Mouse (Mus musculus) limb, embryonic 15.5 days (tissue): ENCODE results near the gene Isl1. TPM values are rescaled to one million over a fixed set of nuclear protein-coding genes. Genes with fewer than 3 reads are reported as not detected.

Source experiments
- ATAC-seq: fragments of 200-750 bp; cut with Nextera tagmentation; 2 replicates; pipeline ENCODE4 v1.8.0; 2017; ENCODE audit warnings: low read depth, moderate TSS enrichment; ENCODE audit not compliant: insufficient number of reproducible peaks, low FRiP score, low TSS enrichment
- H3K27ac ChIP-seq: fragments of 300-500 bp; sonication (generic); 2 replicates; pipeline ENCODE4 v1.5.1; 2015; ENCODE audit warnings: moderate library complexity, mild to moderate bottlenecking, inconsistent platforms
- H3K27me3 ChIP-seq: fragments of 300-500 bp; sonication (generic); 2 replicates; pipeline ENCODE4 v1.6.1; 2015; ENCODE audit warnings: inconsistent platforms
- H3K36me3 ChIP-seq: fragments of 300-500 bp; sonication (generic); 2 replicates; pipeline ENCODE4 v1.6.1; 2015; ENCODE audit warnings: inconsistent platforms
- H3K4me1 ChIP-seq: fragments of 300-500 bp; sonication (generic); 2 replicates; pipeline ENCODE4 v1.6.1; 2015; ENCODE audit warnings: inconsistent platforms
- H3K4me2 ChIP-seq: fragments of 300-500 bp; sonication (generic); 2 replicates; pipeline ENCODE4 v1.6.1; 2015; ENCODE audit warnings: mild to moderate bottlenecking, inconsistent platforms
- H3K4me3 ChIP-seq: fragments of 300-500 bp; sonication (generic); 2 replicates; pipeline ENCODE4 v1.5.1; 2015; ENCODE audit warnings: mild to moderate bottlenecking, inconsistent platforms
- H3K9ac ChIP-seq: fragments of 300-500 bp; sonication (generic); 2 replicates; pipeline ENCODE4 v1.6.1; 2015; ENCODE audit warnings: inconsistent platforms
- H3K9me3 ChIP-seq: fragments of 300-500 bp; sonication (generic); 2 replicates; pipeline ENCODE4 v1.6.1; 2016; ENCODE audit warnings: inconsistent platforms
- WGBS: fragments of 180-500 bp; shearing (Covaris S2); methylation state at CpG from one replicate; pipeline ENCODE4 v1.1.7; 2015; 5-methylcytosine and 5-hydroxymethylcytosine counted together
- polyA plus RNA-seq: library from polyadenylated mRNA; unstranded; fragments of >200 nt; fragmentation: Nextera tagmentation; extraction: Ambion mirVana; gene quantifications from 2 replicates; pipeline ENCODE4 v1.2.1, GENCODE M21; 2015

Isl1 gene
- 1.1 and 1.5 TPM in 2 replicates for polyA plus RNA-seq

- no peaks in the 10 kb centered on the region for H3K9me3 ChIP-seq
- H3K4me3 ChIP-seq, result peak within 1 kb of the TSS; percentile 60
- peak; percentile 92 for ATAC-seq
- H3K27me3 ChIP-seq, result peaks cover 87% of the 10 kb centered on the region
- no peaks in the 10 kb centered on the region for H3K36me3 ChIP-seq
- under 1% methylated on average over 75 of the region's 82 CpGs for WGBS
- H3K9ac ChIP-seq, result no peak within 1 kb of the TSS
- H3K27ac ChIP-seq, result no peak within 1 kb of the TSS
- H3K4me1 ChIP-seq, result peaks cover 18% of the 10 kb centered on the region
- H3K4me2 ChIP-seq, result peak within 1 kb of the TSS; percentile 98
Observed at GRCm38 (mm10) chr13:116309584-116310462, at the start of gene Isl1. TSS of gene Isl1 (minus strand) at chr13:116309689.

- Histone ChIP-seq H3K9ac (no peak overlapping the region), H3K27ac (no peak overlapping the region), H3K27me3 (no peaks in the 10 kb centered on the region), H3K4me3 (no peak overlapping the region), H3K4me1 (no peaks in the 10 kb centered on the region), H3K4me2 (no peak overlapping the region), H3K36me3 (no peaks in the 10 kb centered on the region), H3K9me3 (no peaks in the 10 kb centered on the region)
- no peak for ATAC-seq
- 81% methylated on average over 3 of the region's 3 CpGs for WGBS
Observed at GRCm38 (mm10) chr13:116335763-116336162, 26.3 kb upstream of the Isl1 start.

GRCm38 (mm10) chr13:116313636-116314530 is 4.4 kb upstream of the Isl1 start:
- H3K27me3 ChIP-seq, result peaks cover 61% of the 10 kb centered on the region
- no peak overlapping the region for H3K27ac ChIP-seq
- peaks cover 18% of the 10 kb centered on the region for H3K4me1 ChIP-seq
- no peak overlapping the region for H3K4me2 ChIP-seq
- no peaks in the 10 kb centered on the region for H3K36me3 ChIP-seq
- 2% methylated on average over 28 of the region's 28 CpGs for WGBS
- H3K4me3 ChIP-seq, result no peak overlapping the region
- no peak for ATAC-seq
- H3K9me3 ChIP-seq, result no peaks in the 10 kb centered on the region
- H3K9ac ChIP-seq, result no peak overlapping the region

GRCm38 (mm10) chr13:116311871-116312720 is 2.6 kb upstream of the Isl1 start:
- Histone ChIP-seq H3K9ac (no peak overlapping the region), H3K36me3 (no peaks in the 10 kb centered on the region), H3K9me3 (no peaks in the 10 kb centered on the region), H3K4me2 (no peak overlapping the region), H3K27me3 (peaks cover 75% of the 10 kb centered on the region), H3K27ac (no peak overlapping the region), H3K4me3 (no peak overlapping the region), H3K4me1 (peaks cover 18% of the 10 kb centered on the region)
- no peak for ATAC-seq
- WGBS, result 15% methylated on average over 13 of the region's 13 CpGs

- 32% methylated on average over 4 of the region's 4 CpGs for WGBS
- no peak overlapping the region for H3K4me2 ChIP-seq
- H3K4me3 ChIP-seq, result no peak overlapping the region
- no peaks in the 10 kb centered on the region for H3K9me3 ChIP-seq
- no peak for ATAC-seq
- H3K27ac ChIP-seq, result no peak overlapping the region
- peaks cover 85% of the 10 kb centered on the region for H3K27me3 ChIP-seq
- H3K4me1 ChIP-seq, result peaks cover 18% of the 10 kb centered on the region
- H3K9ac ChIP-seq, result no peak overlapping the region
- no peaks in the 10 kb centered on the region for H3K36me3 ChIP-seq
Observed at GRCm38 (mm10) chr13:116311011-116311410, 1.5 kb upstream of the Isl1 start.

- peak overlapping the region; percentile 98 for H3K4me2 ChIP-seq
- peak overlapping the region; percentile 60 for H3K4me3 ChIP-seq
- H3K36me3 ChIP-seq, result no peaks in the 10 kb centered on the region
- H3K27ac ChIP-seq, result no peak overlapping the region
- peaks cover 85% of the 10 kb centered on the region for H3K27me3 ChIP-seq
- WGBS, result under 1% methylated on average over 9 of the region's 9 CpGs
- H3K9ac ChIP-seq, result no peak overlapping the region
- ATAC-seq, result no peak
- peaks cover 18% of the 10 kb centered on the region for H3K4me1 ChIP-seq
- H3K9me3 ChIP-seq, result no peaks in the 10 kb centered on the region
Observed at GRCm38 (mm10) chr13:116310463-116310765, 925 bp upstream of the Isl1 start.

GRCm38 (mm10) chr13:116308933-116309583 is 431 bp downstream of the Isl1 start:
- Histone ChIP-seq H3K4me3 (peak overlapping the region; percentile 60), H3K4me2 (peak overlapping the region; percentile 98), H3K27ac (no peak overlapping the region), H3K27me3 (peaks cover 85% of the 10 kb centered on the region), H3K36me3 (no peaks in the 10 kb centered on the region), H3K9me3 (no peaks in the 10 kb centered on the region), H3K4me1 (peaks cover 18% of the 10 kb centered on the region), H3K9ac (no peak overlapping the region)
- under 1% methylated on average over 18 of the region's 18 CpGs for WGBS
- peak; percentile 20; the same call in 1 of the 2 replicates for ATAC-seq

GRCm38 (mm10) chr13:116308121-116308932 is 1.2 kb downstream of the Isl1 start:
- no peak overlapping the region for H3K4me3 ChIP-seq
- H3K36me3 ChIP-seq, result no peaks in the 10 kb centered on the region
- no peaks in the 10 kb centered on the region for H3K9me3 ChIP-seq
- H3K27me3 ChIP-seq, result peaks cover 86% of the 10 kb centered on the region
- H3K4me2 ChIP-seq, result 0 out of 2 replicates have a peak overlapping the region, but pooled peaks have one; percentile 98
- H3K27ac ChIP-seq, result no peak overlapping the region
- peaks cover 14% of the 10 kb centered on the region for H3K4me1 ChIP-seq
- no peak overlapping the region for H3K9ac ChIP-seq
- ATAC-seq, result no peak
- WGBS, result 1% methylated on average over 20 of the region's 20 CpGs

GRCm38 (mm10) chr13:116306591-116306990 is 2.9 kb downstream of the Isl1 start:
- ATAC-seq, result no peak
- WGBS, result 19% methylated on average over 6 of the region's 6 CpGs
- no peak overlapping the region for H3K9ac ChIP-seq
- no peaks in the 10 kb centered on the region for H3K9me3 ChIP-seq
- no peak overlapping the region for H3K27ac ChIP-seq
- H3K4me3 ChIP-seq, result no peak overlapping the region
- peaks cover 90% of the 10 kb centered on the region for H3K27me3 ChIP-seq
- H3K4me2 ChIP-seq, result no peak overlapping the region
- H3K36me3 ChIP-seq, result no peaks in the 10 kb centered on the region
- peaks cover 14% of the 10 kb centered on the region for H3K4me1 ChIP-seq

GRCm38 (mm10) chr13:116305721-116306120 is 3.8 kb downstream of the Isl1 start:
- Histone ChIP-seq H3K4me3 (no peak overlapping the region), H3K27me3 (peaks cover 94% of the 10 kb centered on the region), H3K9me3 (no peaks in the 10 kb centered on the region), H3K36me3 (no peaks in the 10 kb centered on the region), H3K4me2 (no peak overlapping the region), H3K9ac (no peak overlapping the region), H3K4me1 (peaks cover 14% of the 10 kb centered on the region), H3K27ac (no peak overlapping the region)
- WGBS, result 19% methylated on average over 2 of the region's 2 CpGs
- ATAC-seq, result no peak
